Mouse (Mus musculus) sigmoid colon, adult 10 weeks (tissue): ENCODE data around the gene Suv39h2. TPM values are rescaled to one million over a fixed set of nuclear protein-coding genes. Genes with fewer than 3 reads are reported as not detected.

ENCODE experiments used
- polyA plus RNA-seq: library from polyadenylated mRNA; stranded (reverse); fragments of 350-450 nt; fragmentation: Illumina TruSeq; extraction: RNeasy Lipid Tissue Mini Kit (QIAGEN cat#74804); gene quantifications from one replicate; pipeline ENCODE4 v1.2.3, GENCODE M21; 2014; ENCODE audit warnings: low read depth, low replicate concordance

Gene Suv39h2
- polyA plus RNA-seq = 5.5 TPM

DNA sequence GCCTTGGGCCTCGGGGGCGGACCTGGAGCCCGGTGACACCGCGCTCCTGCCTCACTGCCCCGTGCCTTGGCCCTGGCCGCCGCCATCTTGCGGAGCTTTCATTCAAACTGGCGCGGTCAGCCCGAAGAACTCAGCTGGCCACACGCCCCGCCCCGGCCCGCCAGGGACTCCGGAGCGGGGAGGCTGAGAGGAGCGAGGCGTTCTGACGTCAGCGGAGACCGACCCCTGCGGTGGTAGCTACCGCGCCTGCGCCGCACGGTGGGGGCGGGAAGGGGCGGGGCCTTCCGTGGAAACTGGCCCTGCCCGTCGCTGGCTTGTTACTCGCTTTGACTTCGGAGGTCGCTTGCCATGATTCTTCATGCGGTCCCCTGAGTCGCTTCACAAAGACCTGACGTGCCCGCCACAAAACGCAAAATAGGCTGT lies at the start of gene Suv39h2:
Suv39h2 (minus strand) TSS at position 171 of the 423 bp plus-strand sequence.

GRCm38 (mm10) chr2:3512552-3513454 lies 38.0 kb upstream of the Suv39h2 start, which contains the start of the genes Gm45902, Hspa14 and Cdnf:
Gm45902 (minus strand) TSS chr2:3512790.
Hspa14 (minus strand) TSS chr2:3512814.
Cdnf (plus strand) TSS chr2:3513030.

GRCm38 (mm10) chr2:3423841-3424578 lies 50.8 kb downstream of the Suv39h2 start, which contains the start of gene Dclre1c:
Dclre1c (plus strand) TSS chr2:3424131.

GRCm38 (mm10) chr2:3422548-3422947 lies 52.3 kb downstream of the Suv39h2 start, which contains the start of gene Meig1:
Meig1 (minus strand) TSS chr2:3422648.

Other genes starting within 250 kb of the Suv39h2 start
- gene Nmt2, start 190.8 kb downstream of the Suv39h2 start, polyA plus RNA-seq = 55.2 TPM
- 13.1 TPM for gene Rpp38, start 142.4 kb downstream of the Suv39h2 start, polyA plus RNA-seq
- not detected for gene Acbd7, start 138.9 kb downstream of the Suv39h2 start, polyA plus RNA-seq
- not detected for gene Olah, start 77.8 kb downstream of the Suv39h2 start, polyA plus RNA-seq
- not detected for gene Meig1, start 52.4 kb downstream of the Suv39h2 start, polyA plus RNA-seq
- gene Dclre1c, start 50.9 kb downstream of the Suv39h2 start, polyA plus RNA-seq = 25.6 TPM
- gene Gm45902, start 37.8 kb upstream of the Suv39h2 start, polyA plus RNA-seq = 2.2 TPM
- 53.2 TPM for gene Hspa14, start 37.8 kb upstream of the Suv39h2 start, polyA plus RNA-seq
- 3.3 TPM for gene Cdnf, start 38.0 kb upstream of the Suv39h2 start, polyA plus RNA-seq
- gene Fam107b, start 95.5 kb upstream of the Suv39h2 start, polyA plus RNA-seq = 314 TPM